Mouse (Mus musculus) lung, embryonic 14.5 days (tissue): Measurements from ENCODE around the gene Procr. TPM values are rescaled to one million over a fixed set of nuclear protein-coding genes. Genes with fewer than 3 reads are reported as not detected.

ENCODE experiments used
- ATAC-seq: fragments of 200-750 bp; cut with Nextera tagmentation; 2 replicates; pipeline ENCODE4 v1.8.0; 2017; ENCODE audit warnings: mild to moderate bottlenecking, moderate TSS enrichment, moderate library complexity; ENCODE audit not compliant: insufficient read depth
- DNase-seq: peaks from one replicate; pipeline ENCODE4 v3.0.0-alpha.2; 2015
- H3K27ac ChIP-seq: fragments of 300-500 bp; sonication (generic); 2 replicates; pipeline ENCODE4 v1.5.1; 2014; ENCODE audit warnings: low read depth, mild to moderate bottlenecking, moderate library complexity
- H3K27me3 ChIP-seq: fragments of 300-500 bp; sonication (generic); 2 replicates; pipeline ENCODE4 v1.6.1; 2014; ENCODE audit warnings: low read length, control low read depth; ENCODE audit not compliant: insufficient read depth
- H3K36me3 ChIP-seq: fragments of 300-500 bp; sonication (generic); 2 replicates; pipeline ENCODE4 v1.6.1; 2014; ENCODE audit warnings: control low read depth; ENCODE audit not compliant: insufficient read depth
- H3K4me1 ChIP-seq: fragments of 300-500 bp; sonication (generic); 2 replicates; pipeline ENCODE4 v1.6.1; 2014; ENCODE audit warnings: antibody characterized with exemption, control low read depth; ENCODE audit not compliant: insufficient read depth
- H3K4me2 ChIP-seq: fragments of 300-500 bp; sonication (generic); 2 replicates; pipeline ENCODE4 v1.6.1; 2014; ENCODE audit warnings: mild to moderate bottlenecking
- H3K4me3 ChIP-seq: fragments of 300-500 bp; sonication (generic); 2 replicates; pipeline ENCODE4 v1.5.1; 2014; ENCODE audit warnings: low read depth, low read length
- H3K9ac ChIP-seq: fragments of 300-500 bp; sonication (generic); 2 replicates; pipeline ENCODE4 v1.6.1; 2014
- H3K9me3 ChIP-seq: fragments of 300-500 bp; sonication (generic); 2 replicates; pipeline ENCODE4 v1.6.1; 2016; ENCODE audit warnings: low read depth, low read length, control low read depth
- CTCF ChIP-seq: IDR thresholded peaks from 2 replicates; pipeline ENCODE4 v1.5.1; 2016; ENCODE audit warnings: antibody characterized with exemption, low read depth
- WGBS: fragments of 180-500 bp; shearing (Covaris S2); extraction: QIAGEN DNeasy Blood & Tissue Kit; methylation state at CpG from one replicate; pipeline ENCODE4 v1.1.7; 2014; 5-methylcytosine and 5-hydroxymethylcytosine counted together
- polyA plus RNA-seq: library from polyadenylated mRNA; unstranded; fragments of >200 nt; fragmentation: Nextera tagmentation; extraction: Ambion mirVana; gene quantifications from 2 replicates; pipeline ENCODE4 v1.2.1, GENCODE M21; 2014

Procr gene
- polyA plus RNA-seq, 1 experiment from 2014 or later = 10.4 TPM

- 2% methylated on average over 74 of the region's 100 CpGs for WGBS
Measured at GRCm38 (mm10) chr2:155774927-155775684, 24.2 kb downstream of the Procr start, which contains the start of gene Mmp24. TSS of gene Mmp24 (plus strand) at chr2:155775342.

GRCm38 (mm10) chr2:155775685-155776263 lies 24.9 kb downstream of the Procr start:
- Histone ChIP-seq H3K36me3 (no peaks in the 10 kb centered on the region), H3K4me3 (peak overlapping the region; percentile 37), H3K27ac (no peak overlapping the region), H3K9me3 (no peaks in the 10 kb centered on the region), H3K4me2 (peak overlapping the region; percentile 96), H3K4me1 (no peaks in the 10 kb centered on the region), H3K9ac (no peak overlapping the region), H3K27me3 (peaks cover 42% of the 10 kb centered on the region)
- 2% methylated on average over 44 of the region's 44 CpGs for WGBS
- no peak for TF ChIP-seq CTCF
- ATAC-seq = peak; percentile 85
- DNase-seq = peak; percentile 82

More at GRCm38 (mm10) chr2:155774927-155775684, 24.2 kb downstream of the Procr start, which contains the start of gene Mmp24:
- Histone ChIP-seq H3K4me2 (peak within 1 kb of the TSS; percentile 96), H3K36me3 (no peaks in the 10 kb centered on the region), H3K9ac (peak within 1 kb of the TSS; percentile 9; the same call in 1 of the 2 replicates), H3K4me1 (no peaks in the 10 kb centered on the region), H3K27me3 (peaks cover 42% of the 10 kb centered on the region), H3K4me3 (peak within 1 kb of the TSS; percentile 37), H3K9me3 (no peaks in the 10 kb centered on the region), H3K27ac (no peak within 1 kb of the TSS)
- ATAC-seq (peak; percentile 68), DNase-seq (no peak)
- TF ChIP-seq CTCF = no peak

- Histone ChIP-seq H3K27me3 (peaks cover 42% of the 10 kb centered on the region), H3K36me3 (no peaks in the 10 kb centered on the region), H3K9ac (no peak overlapping the region), H3K4me3 (no peak overlapping the region), H3K27ac (no peak overlapping the region), H3K4me2 (no peak overlapping the region), H3K4me1 (no peaks in the 10 kb centered on the region), H3K9me3 (no peaks in the 10 kb centered on the region)
- no peak for TF ChIP-seq CTCF
- no peak for DNase-seq
- no peak for ATAC-seq
- WGBS = 51% methylated on average over 10 of the region's 10 CpGs
Measured at GRCm38 (mm10) chr2:155776824-155777687, 26.1 kb downstream of the Procr start.

GRCm38 (mm10) chr2:155777688-155777985 lies 26.7 kb downstream of the Procr start:
- no peak for DNase-seq
- no peak for TF ChIP-seq CTCF
- 75% methylated on average over 4 of the region's 4 CpGs for WGBS
- H3K4me3 ChIP-seq = no peak overlapping the region
- ATAC-seq = no peak
- H3K4me2 ChIP-seq = no peak overlapping the region
- H3K27me3 ChIP-seq = peaks cover 39% of the 10 kb centered on the region
- H3K36me3 ChIP-seq = no peaks in the 10 kb centered on the region
- no peaks in the 10 kb centered on the region for H3K9me3 ChIP-seq
- no peak overlapping the region for H3K9ac ChIP-seq
- no peaks in the 10 kb centered on the region for H3K4me1 ChIP-seq
- H3K27ac ChIP-seq = no peak overlapping the region

- H3K27me3 ChIP-seq = peaks cover 35% of the 10 kb centered on the region
- H3K9me3 ChIP-seq = no peaks in the 10 kb centered on the region
Measured at GRCm38 (mm10) chr2:155778004-155778403, 27.1 kb downstream of the Procr start.

GRCm38 (mm10) chr2:155779066-155779465 lies 28.1 kb downstream of the Procr start:
- Histone ChIP-seq H3K27ac (no peak overlapping the region), H3K27me3 (peaks cover 26% of the 10 kb centered on the region), H3K4me1 (no peaks in the 10 kb centered on the region), H3K36me3 (no peaks in the 10 kb centered on the region), H3K4me3 (no peak overlapping the region), H3K4me2 (no peak overlapping the region), H3K9me3 (no peaks in the 10 kb centered on the region), H3K9ac (no peak overlapping the region)
- no peak for TF ChIP-seq CTCF
- peak; percentile 20 for DNase-seq
- WGBS = 41% methylated on average over 7 of the region's 7 CpGs
- ATAC-seq = no peak

More at GRCm38 (mm10) chr2:155778004-155778403, 27.1 kb downstream of the Procr start:
- no peak for TF ChIP-seq CTCF
- DNase-seq = no peak
- 60% methylated on average over 6 of the region's 6 CpGs for WGBS
- no peak overlapping the region for H3K4me3 ChIP-seq
- no peak overlapping the region for H3K9ac ChIP-seq
- ATAC-seq = no peak
- no peak overlapping the region for H3K4me2 ChIP-seq
- H3K4me1 ChIP-seq = no peaks in the 10 kb centered on the region
- no peaks in the 10 kb centered on the region for H3K36me3 ChIP-seq
- no peak overlapping the region for H3K27ac ChIP-seq

GRCm38 (mm10) chr2:155779506-155779905 lies 28.6 kb downstream of the Procr start:
- Histone ChIP-seq H3K36me3 (no peaks in the 10 kb centered on the region), H3K9me3 (no peaks in the 10 kb centered on the region), H3K9ac (no peak overlapping the region), H3K27me3 (peaks cover 22% of the 10 kb centered on the region), H3K4me2 (no peak overlapping the region), H3K4me3 (no peak overlapping the region), H3K4me1 (no peaks in the 10 kb centered on the region), H3K27ac (no peak overlapping the region)
- no peak for ATAC-seq
- WGBS = 74% methylated on average over 3 of the region's 3 CpGs
- no peak for TF ChIP-seq CTCF
- DNase-seq = no peak
